In genomic region chr9:67631741-67632243, GRCm38 (mm10) we compare ENCODE assay signal across 8 mouse cellular contexts.
A peak's percentile ranks its signal among the peaks of the same experiment; 100 is the strongest.
DNase-seq lines count a peak whose midpoint lies in the region; ATAC-seq and TF ChIP-seq lines count a peak whose summit lies in the region.

No protein-coding gene starts in this region.

- peaks cover 13% of the 10 kb centered on the region for H3K4me1 ChIP-seq in lung, embryonic 16.5 days (replicated peaks; ENCODE audit: control insufficient read depth, insufficient read depth, low read length)
- H3K4me1 ChIP-seq in forebrain, embryonic 13.5 days, result peaks cover 12% of the 10 kb centered on the region
- peaks cover 21% of the 10 kb centered on the region for H3K4me1 ChIP-seq in limb, embryonic 14.5 days (ENCODE audit: control insufficient read depth, insufficient read depth, low read length)
- no peaks in the 10 kb centered on the region for H3K4me1 ChIP-seq in stomach, postnatal 0 days (replicated peaks; ENCODE audit: control insufficient read depth, insufficient read depth)

- peak overlapping the region; percentile 96 for H3K4me2 ChIP-seq in lung, embryonic 16.5 days (ENCODE audit: low read depth, low read length)
- H3K4me2 ChIP-seq in forebrain, embryonic 13.5 days, result peak overlapping the region; percentile 100
- peak overlapping the region; percentile 97 for H3K4me2 ChIP-seq in limb, embryonic 14.5 days (replicated peaks; ENCODE audit: low read depth, low read length, severe bottlenecking)
- peak overlapping the region; percentile 99 for H3K4me2 ChIP-seq in stomach, postnatal 0 days (replicated peaks; ENCODE audit: low read depth)

- 0 out of 2 replicates have a peak overlapping the region, but pooled peaks have one; percentile 61 for H3K9ac ChIP-seq in lung, embryonic 16.5 days (ENCODE audit: low read length)
- no peak overlapping the region for H3K9ac ChIP-seq in forebrain, embryonic 13.5 days
- H3K9ac ChIP-seq in limb, embryonic 14.5 days (ENCODE audit: low read depth, low read length, severe bottlenecking), result peak overlapping the region; percentile 86; the same call in 1 of the 2 replicates
- H3K9ac ChIP-seq in stomach, postnatal 0 days (ENCODE audit: low read length), result no peak overlapping the region

- peak overlapping the region; percentile 93 for H3K4me3 ChIP-seq in lung, embryonic 16.5 days (ENCODE audit: low read length)
- H3K4me3 ChIP-seq in forebrain, embryonic 13.5 days, result peak overlapping the region; percentile 78
- H3K4me3 ChIP-seq in limb, embryonic 14.5 days (replicated peaks; ENCODE audit: low read length), result peak overlapping the region; percentile 82
- peak overlapping the region; percentile 79 for H3K4me3 ChIP-seq in stomach, postnatal 0 days (ENCODE audit: low read depth, low read length)

- H3K9me3 ChIP-seq in lung, embryonic 16.5 days (ENCODE audit: control insufficient read depth, low read length), result no peaks in the 10 kb centered on the region
- no peaks in the 10 kb centered on the region for H3K9me3 ChIP-seq in forebrain, embryonic 13.5 days (replicated peaks)
- no peaks in the 10 kb centered on the region for H3K9me3 ChIP-seq in limb, embryonic 14.5 days (ENCODE audit: control insufficient read depth, low read length)
- H3K9me3 ChIP-seq in stomach, postnatal 0 days (ENCODE audit: control insufficient read depth, low read length), result no peaks in the 10 kb centered on the region

- peaks cover 14% of the 10 kb centered on the region for H3K27me3 ChIP-seq in lung, embryonic 16.5 days (ENCODE audit: control insufficient read depth, insufficient read depth, low read depth, low read length)
- H3K27me3 ChIP-seq in forebrain, embryonic 13.5 days, result peaks cover 19% of the 10 kb centered on the region
- H3K27me3 ChIP-seq in limb, embryonic 14.5 days (ENCODE audit: control insufficient read depth, insufficient read depth, low read length), result no peaks in the 10 kb centered on the region
- H3K27me3 ChIP-seq in stomach, postnatal 0 days (ENCODE audit: control insufficient read depth, insufficient read depth, low read length), result no peaks in the 10 kb centered on the region

- DNase-seq in lung, postnatal 36 days, result no peak
- no peak for DNase-seq in limb, embryonic 14.5 days (ENCODE audit: low spot score)
- DNase-seq in stomach, postnatal 0 days (ENCODE audit: low spot score), result no peak
- no peak for DNase-seq in right cerebral cortex, adult 2 months (ENCODE audit: low spot score in 2 of 2)
- DNase-seq in urinary bladder, adult 2 months (ENCODE audit: low spot score), result no peak

- no peak for TF ChIP-seq CTCF in stomach, postnatal 0 days (IDR thresholded peaks at IDR 0.05; ENCODE audit: low read depth)

- no peak for TF ChIP-seq POLR2A in limb, embryonic 14.5 days (IDR thresholded peaks at IDR 0.05; ENCODE audit: borderline replicate concordance, extremely low read depth, insufficient read depth, insufficient read length)

- TF ChIP-seq EP300 in stomach, postnatal 0 days (optimal IDR thresholded peaks at IDR 0.05), result no peak

- no peaks in the 10 kb centered on the region for H3K36me3 ChIP-seq in lung, embryonic 16.5 days (ENCODE audit: control insufficient read depth, insufficient read depth, low read length)
- no peaks in the 10 kb centered on the region for H3K36me3 ChIP-seq in forebrain, embryonic 13.5 days (ENCODE audit: poor library complexity, severe bottlenecking)
- H3K36me3 ChIP-seq in limb, embryonic 14.5 days (ENCODE audit: control insufficient read depth, insufficient read depth, low read length), result no peaks in the 10 kb centered on the region
- H3K36me3 ChIP-seq in stomach, postnatal 0 days (ENCODE audit: control insufficient read depth, insufficient read depth, low read length), result no peaks in the 10 kb centered on the region

- 4% methylated on average over 6 of the region's 6 CpGs for WGBS in lung, embryonic 16.5 days
- 2% methylated on average over 6 of the region's 6 CpGs for WGBS in forebrain, embryonic 13.5 days
- WGBS in limb, embryonic 14.5 days, result 5% methylated on average over 6 of the region's 6 CpGs
- WGBS in stomach, postnatal 0 days, result 17% methylated on average over 6 of the region's 6 CpGs

- no peak overlapping the region for H3K27ac ChIP-seq in lung, embryonic 16.5 days (ENCODE audit: low read length)
- no peak overlapping the region for H3K27ac ChIP-seq in forebrain, embryonic 13.5 days
- no peak overlapping the region for H3K27ac ChIP-seq in limb, embryonic 14.5 days (replicated peaks; ENCODE audit: low read depth, low read length)
- H3K27ac ChIP-seq in stomach, postnatal 0 days (replicated peaks), result no peak overlapping the region

- ATAC-seq in lung, embryonic 16.5 days (ENCODE audit: low read depth), result no peak
- ATAC-seq in forebrain, embryonic 13.5 days, result no peak
- ATAC-seq in limb, embryonic 14.5 days (ENCODE audit: low FRiP score, low read depth), result no peak
- no peak for ATAC-seq in stomach, postnatal 0 days (ENCODE audit: low FRiP score, low TSS enrichment)
- ATAC-seq in CD4-positive, CD25-positive, alpha-beta regulatory T cell, adult 4 months, result no peak

Comparison
In these comparisons a context has a peak if more than half of its experiments do, and no peak if none do; other contexts are left out.
1. H3K9ac ChIP-seq: peak in lung, embryonic 16.5 days (single experiment) and limb, embryonic 14.5 days (single experiment); none in forebrain, embryonic 13.5 days (single experiment) and stomach, postnatal 0 days (single experiment).
2. Peak in every context shown above with its lines, with median percentiles within 50 percentile points of each other: H3K4me2 ChIP-seq and H3K4me3 ChIP-seq.